Mouse (Mus musculus) adrenal gland, postnatal 0 days (tissue): ENCODE measurements around the gene Vps51. TPM values are rescaled to one million over a fixed set of nuclear protein-coding genes. Genes with fewer than 3 reads are reported as not detected.

Experiments
- microRNA-seq: library from miRNA; unstranded; fragments of <30 nt; microRNA quantifications from one replicate; pipeline ENCODE4, GENCODE M21; 2016; ENCODE audit warnings: borderline replicate concordance; ENCODE audit not compliant: insufficient number of aligned reads
- polyA plus RNA-seq: library from polyadenylated mRNA; unstranded; fragments of >200 nt; fragmentation: Nextera tagmentation; extraction: Ambion mirVana; gene quantifications from 2 replicates; pipeline ENCODE4 v1.2.1, GENCODE M21; 2015

Gene Vps51
- 44.2 and 52.3 TPM in 2 replicates for polyA plus RNA-seq

GRCm38 (mm10) chr19:6076564-6077393, at the start of gene Vps51:
Gene Vps51 (minus strand): TSS chr19:6077231.

GRCm38 (mm10) chr19:6117986-6118676, 41.1 kb upstream of the Vps51 start, which contains the start of gene Sac3d1:
Gene Sac3d1 (minus strand): TSS chr19:6118650.

GRCm38 (mm10) chr19:6105586-6105985, 28.6 kb upstream of the Vps51 start, which contains the start of gene Naaladl1:
Gene Naaladl1 (plus strand): TSS chr19:6105782.

DNA sequence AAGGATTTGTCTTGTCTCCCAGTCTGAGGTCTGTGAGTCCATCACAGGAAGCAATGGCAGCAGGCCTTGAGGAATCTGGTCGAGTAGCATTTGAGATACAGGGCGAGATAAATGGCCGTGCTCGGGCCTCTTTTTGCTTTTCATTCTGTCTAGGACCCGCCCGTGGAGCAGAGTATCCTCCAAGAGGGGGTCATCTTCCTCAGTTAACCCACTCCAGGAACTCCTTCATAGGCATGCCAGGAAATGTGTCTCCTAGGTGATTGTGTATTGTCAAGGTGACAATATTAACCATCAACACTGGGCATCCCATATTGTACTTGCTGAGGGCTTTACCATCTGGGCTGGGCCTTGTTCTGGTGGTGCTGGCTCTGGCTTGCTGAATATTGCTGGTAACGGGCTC, 17.1 kb upstream of the Vps51 start, which contains the start of gene AC131692.1:
TSS of gene AC131692.1 (plus strand) at position 301 of the 400 bp plus-strand sequence.

GRCm38 (mm10) chr19:6084478-6085248, 7.6 kb upstream of the Vps51 start, which contains the start of the genes Zfpl1 and Cdca5:
Gene Zfpl1 (minus strand): TSS chr19:6084956.
Gene Cdca5 (plus strand): TSS chr19:6084983.

DNA sequence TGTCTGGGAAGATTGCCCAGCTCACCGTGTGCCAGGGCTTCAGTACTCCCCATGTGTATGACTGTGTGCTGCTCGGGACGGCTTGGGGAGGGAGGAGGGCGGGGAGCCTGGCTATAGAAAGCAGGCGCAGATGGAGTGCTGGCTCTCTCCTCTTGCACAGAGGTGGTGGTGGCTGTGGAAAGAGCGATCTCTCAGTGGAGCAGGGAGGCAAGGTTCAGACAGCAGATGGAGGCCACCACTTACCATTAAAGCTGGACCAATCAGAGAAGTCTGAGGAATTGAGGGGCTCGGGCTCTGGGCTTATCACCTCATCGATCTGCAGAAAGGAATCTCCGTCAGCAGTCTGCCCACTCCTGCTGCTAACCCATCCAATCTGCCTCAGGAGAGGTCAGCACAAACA, 5.1 kb upstream of the Vps51 start, which contains the start of gene Gm28374:
TSS of gene Gm28374 (minus strand) at position 101 of the 400 bp plus-strand sequence.

DNA sequence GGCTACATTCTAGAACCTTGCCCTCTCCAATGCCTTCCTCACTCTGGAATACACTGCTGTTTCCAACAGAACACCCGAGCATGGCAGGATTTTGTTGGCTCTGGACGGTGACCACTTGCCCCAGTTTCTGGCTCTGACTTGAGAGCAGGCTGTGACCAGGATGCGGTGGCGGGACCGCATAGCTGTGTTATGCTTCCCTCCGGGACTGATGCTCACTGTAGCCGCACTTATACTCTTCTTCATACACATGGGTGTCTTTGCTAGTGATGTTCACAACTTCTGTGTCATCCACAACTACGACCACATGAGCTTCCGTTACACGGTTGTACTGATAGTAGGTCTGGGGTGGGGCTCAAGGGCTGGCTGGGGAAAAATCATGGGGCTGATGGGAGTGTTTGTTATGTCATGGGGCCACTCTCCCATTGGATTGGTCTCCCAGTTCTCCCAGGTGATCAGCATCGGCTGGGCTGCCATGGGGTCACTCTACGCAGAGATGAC, 3.0 kb upstream of the Vps51 start, which contains the start of gene Tmem262:
TSS of gene Tmem262 (plus strand) at position 51 of the 498 bp plus-strand sequence.

GRCm38 (mm10) chr19:6067724-6068415, 9.2 kb downstream of the Vps51 start, which contains the start of gene Tm7sf2:
Gene Tm7sf2 (minus strand): TSS chr19:6068373.

GRCm38 (mm10) chr19:6061021-6061533, 16.0 kb downstream of the Vps51 start, which contains the start of gene Znhit2:
Gene Znhit2 (plus strand): TSS chr19:6061192.

DNA sequence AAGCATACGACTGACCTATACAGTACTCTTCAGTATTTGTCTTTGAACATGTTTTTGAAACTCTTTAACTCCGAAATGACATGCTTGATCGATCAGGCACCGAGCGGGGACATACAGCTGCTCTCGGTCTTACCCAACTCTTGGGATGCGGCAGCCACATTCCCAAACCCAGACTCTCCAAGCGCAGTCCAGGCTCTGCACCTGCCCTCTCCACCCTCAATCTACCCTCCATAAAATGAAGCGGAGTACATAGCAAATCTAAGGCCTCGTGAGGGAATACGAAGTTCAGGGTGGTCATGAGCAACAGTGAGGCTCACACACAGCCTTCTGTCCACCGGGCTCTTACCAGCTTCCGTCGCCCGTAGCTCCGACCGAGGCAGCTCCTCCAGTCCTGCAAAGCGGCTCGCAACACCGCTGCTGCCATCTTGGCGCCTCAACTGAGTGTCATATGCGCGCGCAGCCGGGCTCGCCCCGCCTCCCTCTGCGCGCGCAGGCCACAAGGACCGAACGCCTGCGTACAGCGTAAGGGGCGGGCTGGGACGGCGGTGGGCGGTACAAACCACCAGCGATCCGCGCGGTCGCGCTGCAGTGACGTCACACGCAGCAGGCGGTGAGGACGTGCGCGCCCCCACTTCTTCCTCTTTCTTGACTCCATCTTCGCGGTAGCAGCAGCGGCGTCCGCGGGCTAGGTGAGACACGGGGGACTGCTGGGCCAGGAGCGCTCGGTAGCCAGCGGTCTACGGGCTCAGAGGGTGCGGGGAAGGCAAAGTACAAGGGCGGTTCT, 19.5 kb downstream of the Vps51 start, which contains the start of the genes Mrpl49 and Fau:
TSS of gene Mrpl49 (minus strand) at position 473 of the 784 bp plus-strand sequence.
TSS of gene Fau (plus strand) at position 532 of the 784 bp plus-strand sequence.

GRCm38 (mm10) chr19:6046294-6047153, 30.5 kb downstream of the Vps51 start, which contains the start of gene Syvn1:
Gene Syvn1 (plus strand): TSS chr19:6046576.

Small RNAs within 50 kb of the gene (microRNA-seq; reads per million reads assigned to microRNA genes)
- gene Mir6988 = 1.8 reads per million

Other genes with a start within 250 kb of the Vps51 start
- 19.3 and 42.3 TPM in 2 replicates for gene Frmd8, start 202.0 kb downstream of the Vps51 start, polyA plus RNA-seq
- gene Slc25a45, start 199.4 kb downstream of the Vps51 start, polyA plus RNA-seq = 9.9 and 23.2 TPM in 2 replicates
- gene Tigd3, start 183.1 kb downstream of the Vps51 start, polyA plus RNA-seq = 2.2 and 3.1 TPM in 2 replicates
- 52.8 and 74.8 TPM in 2 replicates for gene Dpf2, start 164.2 kb downstream of the Vps51 start, polyA plus RNA-seq
- gene Cdc42ep2, start 152.4 kb downstream of the Vps51 start, polyA plus RNA-seq = 10.5 and 12.6 TPM in 2 replicates
- 19.6 and 27.3 TPM in 2 replicates for gene Pola2, start 113.0 kb downstream of the Vps51 start, polyA plus RNA-seq
- gene Slc22a20, start 91.1 kb downstream of the Vps51 start, polyA plus RNA-seq = not detected in 2 replicates
- gene Capn1, start 61.3 kb downstream of the Vps51 start, polyA plus RNA-seq = 13.9 and 14.2 TPM in 2 replicates
- 20.3 and 29.1 TPM in 2 replicates for gene Syvn1, start 30.7 kb downstream of the Vps51 start, polyA plus RNA-seq
- 47.4 and 63.4 TPM in 2 replicates for gene Mrpl49, start 19.4 kb downstream of the Vps51 start, polyA plus RNA-seq
- 839 and 888 TPM in 2 replicates for gene Fau, start 19.4 kb downstream of the Vps51 start, polyA plus RNA-seq
- 35.7 and 47.8 TPM in 2 replicates for gene Znhit2, start 16.0 kb downstream of the Vps51 start, polyA plus RNA-seq
- 14.7 and 17.7 TPM in 2 replicates for gene Tm7sf2, start 8.9 kb downstream of the Vps51 start, polyA plus RNA-seq
- gene Tmem262, start 2.8 kb upstream of the Vps51 start, polyA plus RNA-seq = not detected in 2 replicates
- 0.28 and 0.91 TPM in 2 replicates for gene Gm28374, start 5.0 kb upstream of the Vps51 start, polyA plus RNA-seq
- 47.0 and 62.8 TPM in 2 replicates for gene Zfpl1, start 7.7 kb upstream of the Vps51 start, polyA plus RNA-seq
- gene Cdca5, start 7.8 kb upstream of the Vps51 start, polyA plus RNA-seq = 8.0 and 9.5 TPM in 2 replicates
- 0.41 TPM in 1 of 2 replicates, not detected in the other for gene AC131692.1, start 17.2 kb upstream of the Vps51 start, polyA plus RNA-seq
- gene Naaladl1, start 28.6 kb upstream of the Vps51 start, polyA plus RNA-seq = 0.28 and 0.61 TPM in 2 replicates
- 28.5 and 29.2 TPM in 2 replicates for gene Sac3d1, start 41.4 kb upstream of the Vps51 start, polyA plus RNA-seq
- gene Snx15, start 51.1 kb upstream of the Vps51 start, polyA plus RNA-seq = 21.4 and 22.6 TPM in 2 replicates
- gene Batf2, start 63.8 kb upstream of the Vps51 start, polyA plus RNA-seq = 0.47 and 0.60 TPM in 2 replicates
- 101 and 106 TPM in 2 replicates for gene Arl2, start 64.3 kb upstream of the Vps51 start, polyA plus RNA-seq
- 0.46 and 0.73 TPM in 2 replicates for gene Majin, start 107.2 kb upstream of the Vps51 start, polyA plus RNA-seq
- gene Gpha2, start 149.1 kb upstream of the Vps51 start, polyA plus RNA-seq = 148 and 158 TPM in 2 replicates
- gene Ppp2r5b, start 158.6 kb upstream of the Vps51 start, polyA plus RNA-seq = 41.5 and 44.1 TPM in 2 replicates
- 5.9 and 10.4 TPM in 2 replicates for gene Atg2a, start 164.4 kb upstream of the Vps51 start, polyA plus RNA-seq
- gene Ehd1, start 199.5 kb upstream of the Vps51 start, polyA plus RNA-seq = 54.1 and 63.1 TPM in 2 replicates
- gene Cdc42bpg, start 229.2 kb upstream of the Vps51 start, polyA plus RNA-seq = 0.41 and 0.68 TPM in 2 replicates